Mouse (Mus musculus): ENCODE results near the gene Sval3.

Sval3 gene

GRCm38 (mm10) chr6:41967840-41968239 lies at the start of gene Sval3:
TSS of gene Sval3 (plus strand) at chr6:41968140.
- no peak for DNase-seq (ENCODE audit: low read depth, low spot score)

- no peak for DNase-seq (ENCODE audit: low read depth, low spot score)
These were observed 16.6 kb upstream of the Sval3 start, which contains the start of gene Sval1 for GRCm38 (mm10) chr6:41951330-41951729. TSS of gene Sval1 (plus strand) at chr6:41951630.
